Mouse (Mus musculus) left cerebral cortex, postnatal 10 days (tissue): Measurements from ENCODE around the gene Tmprss11f. TPM values are rescaled to one million over a fixed set of nuclear protein-coding genes. Genes with fewer than 3 reads are reported as not detected.
"Not testable (repeated sequence)": the region's sequence is repeated elsewhere in the genome, so short reads cannot be mapped to it uniquely, and the experiment has no call there.

Experiments
- DNase-seq, 2 experiments: peaks; one replicate each; pipeline ENCODE4 v3.0.0; 2021 to 2022; ENCODE audit warnings: low spot score in 2 of 2, mixed read lengths in 1 of 2; ENCODE audit errors: extremely low spot score in 1 of 2
- intact Hi-C: fragments of 180-260 bp; cut with DNase I; formaldehyde crosslinking; loops from one replicate; pipeline ENCODE4 v1.15.1; 2025
- total RNA-seq, 2 experiments: library from RNA; stranded (reverse); gene quantifications; 2 replicates each; pipeline ENCODE4 v1.2.3; 2021

Tmprss11f gene
- total RNA-seq = not detected

GRCm38 (mm10) chr5:86632324-86632723 is at the start of gene Tmprss11f:
Tmprss11f (minus strand) TSS chr5:86632424.
- intact Hi-C loops = no loop called here
- no peak for DNase-seq

GRCm38 (mm10) chr5:86676262-86676661 is 44.0 kb upstream of the Tmprss11f start, which contains the start of gene Tmprss11b:
Tmprss11b (minus strand) TSS chr5:86676362.
- DNase-seq = no peak
- intact Hi-C loops = no loop called here

DNA sequence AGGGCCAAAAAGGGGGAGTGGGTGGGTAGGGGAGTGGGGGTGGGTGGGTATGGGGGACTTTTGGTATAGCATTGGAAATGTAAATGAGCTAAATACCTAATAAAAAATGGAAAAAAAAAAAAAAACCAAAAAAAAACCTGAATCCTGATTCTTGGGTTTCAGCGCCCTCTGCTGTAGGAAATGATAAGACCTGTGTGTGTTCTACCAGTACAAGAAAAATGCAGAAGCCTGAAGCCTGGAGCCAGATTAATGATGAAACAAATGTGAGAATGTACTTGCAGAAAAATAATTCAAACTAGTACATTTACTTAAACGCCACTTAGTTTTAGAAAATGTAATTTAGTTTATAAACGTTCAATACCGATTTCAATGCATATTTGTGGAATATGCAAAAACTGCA is 17.0 kb upstream of the Tmprss11f start:
- intact Hi-C loops = loop anchor here (5.0 kb wide), 2 partner anchors 167 to 222 kb away; no protein-coding TSS in a partner anchor

GRCm38 (mm10) chr5:86640795-86641194 is 8.6 kb upstream of the Tmprss11f start:
- DNase-seq = no peak
- intact Hi-C loops = no loop called here

More for the DNA sequence above, 17.0 kb upstream of the Tmprss11f start:
- peak; percentile 29 to 46 for DNase-seq

DNA sequence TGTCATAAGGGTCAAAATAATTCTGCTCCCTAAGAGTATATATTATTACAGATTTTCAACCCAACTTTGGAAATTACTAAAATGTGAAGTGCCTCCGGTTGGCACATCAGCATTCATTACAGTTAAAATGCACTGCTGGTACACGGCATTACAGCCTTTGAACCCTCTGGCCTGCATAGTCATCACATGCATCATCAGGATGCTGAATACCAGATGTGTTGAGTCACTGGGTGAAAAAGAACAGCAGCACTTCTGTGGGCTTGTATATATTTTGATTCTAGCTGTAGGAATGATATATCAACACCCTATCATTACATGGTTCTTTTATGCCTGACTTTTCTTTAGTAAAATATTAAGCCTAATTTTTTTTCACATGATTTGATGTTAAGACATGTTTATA is 1.5 kb downstream of the Tmprss11f start:
- intact Hi-C loops = no loop called here
- DNase-seq = no peak

- intact Hi-C loops = no loop called here
- DNase-seq = no peak
Measured at GRCm38 (mm10) chr5:86621778-86622177, 10.4 kb downstream of the Tmprss11f start.

DNA sequence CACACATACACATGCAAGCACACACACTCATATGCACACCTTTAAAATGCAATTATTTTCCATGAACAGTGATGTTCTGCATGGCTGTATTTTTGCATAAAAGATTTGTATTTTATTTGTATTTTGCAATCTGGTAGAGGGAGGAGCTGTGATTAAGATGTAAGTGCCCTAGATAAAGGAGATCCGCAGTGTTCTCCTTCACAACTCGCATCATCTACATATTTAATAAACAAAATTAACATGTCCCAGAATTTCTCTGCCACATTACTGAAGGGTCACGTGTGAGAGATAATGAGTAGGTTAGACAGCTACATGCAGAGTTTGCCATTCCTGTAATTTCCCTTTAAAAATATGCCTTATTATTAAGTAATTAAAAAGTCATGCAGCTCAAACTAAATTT is 46.3 kb downstream of the Tmprss11f start:
- intact Hi-C loops = no loop called here
- no peak for DNase-seq

DNA sequence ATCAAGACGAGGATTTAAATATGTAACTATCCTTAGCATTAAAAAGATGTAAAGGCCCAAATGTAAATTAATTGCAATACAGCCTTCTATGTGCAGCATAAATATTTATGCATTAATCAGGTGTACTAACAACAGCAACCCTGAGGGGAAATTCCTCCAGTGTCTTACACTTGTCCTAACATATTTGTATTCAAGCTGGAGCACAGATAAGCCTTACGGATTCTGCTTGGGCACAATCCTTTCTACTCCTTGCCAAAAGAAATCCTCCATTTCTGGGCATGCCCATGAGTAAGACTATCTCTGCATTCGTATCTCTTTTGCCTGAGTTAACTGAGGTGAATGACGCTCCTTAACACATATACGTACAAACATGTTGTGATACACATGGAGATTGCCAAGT is 49.6 kb downstream of the Tmprss11f start:
- DNase-seq = no peak
- intact Hi-C loops = no loop called here

GRCm38 (mm10) chr5:86581998-86582397 is 50.2 kb downstream of the Tmprss11f start:
- no peak for DNase-seq
- intact Hi-C loops = no loop called here

- DNase-seq, intact Hi-C loops: not testable (repeated sequence)
Measured at GRCm38 (mm10) chr5:86578761-86579160, 53.5 kb downstream of the Tmprss11f start.

DNA sequence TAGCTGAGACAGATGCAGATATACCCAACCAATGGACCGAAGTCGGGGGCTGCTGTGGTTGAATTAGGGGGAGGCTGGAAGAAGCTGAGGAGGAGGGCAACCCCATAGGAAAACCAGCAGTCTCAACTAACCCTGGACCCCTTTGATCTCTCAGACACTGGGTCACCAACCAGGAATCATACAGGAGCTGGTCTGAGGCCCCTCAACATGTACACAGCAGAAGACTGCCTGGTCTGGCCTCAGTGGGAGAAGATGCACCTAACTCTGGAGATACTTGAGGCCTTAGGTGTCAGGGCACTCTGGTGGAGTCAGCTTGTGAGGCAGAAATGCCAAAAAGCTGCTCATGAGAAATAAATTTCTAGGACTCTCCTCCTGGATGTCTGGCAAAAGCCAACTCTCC is 85.5 kb downstream of the Tmprss11f start:
- DNase-seq = no peak
- intact Hi-C loops = no loop called here

- DNase-seq = no peak
- intact Hi-C loops = no loop called here
Measured at GRCm38 (mm10) chr5:86540601-86541000, 91.6 kb downstream of the Tmprss11f start.

DNA sequence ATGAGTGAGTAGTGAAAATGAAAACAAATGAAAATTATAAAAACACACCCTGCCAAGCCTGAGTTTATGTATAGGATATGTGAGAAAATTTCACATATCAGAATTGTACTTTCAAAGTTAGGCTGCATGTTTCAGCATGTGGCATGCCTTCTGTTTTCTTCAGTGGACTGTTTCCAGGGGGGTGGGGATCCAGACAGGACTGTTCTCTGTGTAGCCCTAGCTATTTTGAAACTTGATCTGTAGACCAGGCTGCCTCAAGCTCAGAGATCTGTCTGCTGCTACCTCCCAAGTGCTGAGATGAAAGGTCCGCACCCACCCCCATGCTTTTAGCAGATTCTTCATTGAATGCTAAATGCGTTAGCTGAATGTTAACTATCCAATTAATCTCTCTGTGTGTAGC is 103.5 kb downstream of the Tmprss11f start:
- intact Hi-C loops = no loop called here
- peak in 1 of 2 experiments; percentile 3 for DNase-seq

DNA sequence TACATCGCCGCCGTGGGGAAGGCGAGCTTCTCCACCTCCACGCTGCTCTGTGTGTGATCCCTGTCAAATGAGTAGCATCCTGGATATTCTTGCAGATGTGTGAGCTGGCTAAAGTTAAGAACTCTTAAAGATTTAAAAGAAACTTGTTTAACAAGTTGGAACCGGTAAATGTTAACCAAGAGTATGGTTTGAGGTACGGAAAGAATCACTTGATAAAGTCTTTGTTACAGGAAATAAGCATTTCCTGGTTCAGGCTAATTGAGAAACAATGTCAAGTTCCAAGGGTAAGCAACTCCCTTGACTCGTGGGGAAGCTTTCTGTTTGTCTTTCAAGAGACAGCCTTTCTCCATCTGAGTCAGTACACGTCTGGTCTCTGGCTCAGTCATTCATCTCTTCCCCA is 113.7 kb downstream of the Tmprss11f start, which contains the start of gene Tmprss11g:
Gene Tmprss11g (minus strand): TSS at position 101 of the 400 bp plus-strand sequence.
- intact Hi-C loops = no loop called here

GRCm38 (mm10) chr5:86511538-86511937 is 120.7 kb downstream of the Tmprss11f start:
- DNase-seq = no peak
- intact Hi-C loops = no loop called here

More for the DNA sequence above, 113.7 kb downstream of the Tmprss11f start, which contains the start of gene Tmprss11g:
- DNase-seq = no peak

DNA sequence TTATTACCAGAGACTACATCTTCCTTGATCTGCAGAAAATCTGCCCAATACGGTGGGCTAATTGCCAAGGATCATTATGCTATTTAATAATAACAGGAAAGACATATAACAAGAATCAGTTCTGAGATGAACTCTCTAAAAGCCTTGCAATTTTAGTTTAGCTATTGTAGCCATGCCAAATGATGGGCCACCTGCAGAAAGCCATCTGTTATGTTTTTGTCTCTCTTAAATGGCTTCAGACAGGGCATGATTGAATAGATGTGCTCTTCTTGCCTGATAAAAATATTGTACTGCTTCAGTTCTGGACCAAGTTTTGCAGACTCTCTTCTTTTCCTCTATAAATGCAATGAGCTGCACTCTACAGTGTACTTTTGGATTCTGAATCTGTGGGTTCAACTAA is 138.8 kb downstream of the Tmprss11f start:
- no peak for DNase-seq
- intact Hi-C loops = no loop called here

DNA sequence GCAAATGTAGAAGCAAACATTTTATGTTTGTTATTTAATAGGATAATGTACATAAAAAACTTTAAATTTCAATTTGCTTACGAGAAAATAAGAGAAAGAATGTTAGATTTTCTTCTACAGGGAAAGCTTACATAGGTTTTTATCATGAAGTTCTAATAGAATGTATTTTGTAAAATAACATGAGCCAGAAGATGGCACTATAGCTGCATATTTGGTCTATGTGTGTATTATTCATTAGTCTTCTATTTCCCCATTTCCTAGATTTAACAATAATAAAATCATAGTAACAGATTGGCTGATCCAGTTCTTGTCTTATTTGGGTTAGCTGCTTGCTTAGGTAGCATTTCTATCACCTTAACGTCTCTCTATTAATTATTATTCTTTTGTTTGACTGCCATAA is 149.7 kb downstream of the Tmprss11f start:
- DNase-seq = no peak
- intact Hi-C loops = loop anchor here (5.0 to 10.0 kb wide), 2 partner anchors 165 to 288 kb away; partner anchors contain the start of gene Gnrhr

- intact Hi-C loops = loop anchor here (5.0 to 10.0 kb wide), 2 partner anchors 165 to 287 kb away; partner anchors contain the start of gene Gnrhr
- DNase-seq = no peak
Measured at GRCm38 (mm10) chr5:86482031-86482430, 150.2 kb downstream of the Tmprss11f start.

DNA sequence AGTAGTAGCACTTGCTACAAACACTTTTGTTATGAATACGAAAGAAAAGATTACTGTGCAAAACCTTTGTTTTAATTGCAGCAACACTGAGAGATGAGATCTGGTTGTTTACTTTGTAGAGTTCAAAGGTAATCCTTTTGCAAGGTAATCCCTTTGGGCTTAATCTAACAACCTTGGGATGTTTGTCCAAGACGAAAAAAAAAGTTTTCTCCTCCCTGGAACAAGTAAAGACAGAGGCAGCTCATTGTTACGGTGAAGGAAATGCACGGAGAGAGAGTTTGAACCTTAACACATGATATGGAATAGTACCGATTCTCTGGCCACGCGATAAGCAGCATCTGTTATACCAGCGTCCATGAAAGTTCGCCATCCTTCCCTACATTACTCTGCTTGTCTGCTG is 158.4 kb downstream of the Tmprss11f start:
- DNase-seq = no peak
- intact Hi-C loops = no loop called here
